Mouse (Mus musculus) mesoderm, embryonic 11.5 days (tissue): ENCODE measurements around the gene Slitrk6.

Experiments
- DNase-seq: peaks from one replicate; pipeline ENCODE4 v3.0.0-alpha.2; 2012; ENCODE audit warnings: low read depth, low spot score

Gene Slitrk6

GRCm38 (mm10) chr14:110754484-110755307 is at the start of gene Slitrk6:
Gene Slitrk6, minus strand, starts transcription at chr14:110755149.
- DNase-seq, result peak; percentile 32

GRCm38 (mm10) chr14:110777546-110777945 is 22.6 kb upstream of the Slitrk6 start:
- peak; percentile 10 for DNase-seq

- no peak for DNase-seq
These were observed 15.7 kb upstream of the Slitrk6 start for GRCm38 (mm10) chr14:110770694-110771093.

GRCm38 (mm10) chr14:110762588-110763220 is 7.8 kb upstream of the Slitrk6 start:
- DNase-seq, result peak; percentile 37

- no peak for DNase-seq
These were observed 6.0 kb upstream of the Slitrk6 start for GRCm38 (mm10) chr14:110760909-110761308.

- no peak for DNase-seq
These were observed 330 bp upstream of the Slitrk6 start for GRCm38 (mm10) chr14:110755308-110755650.

GRCm38 (mm10) chr14:110739861-110740260 is 15.1 kb downstream of the Slitrk6 start:
- peak; percentile 61 for DNase-seq

GRCm38 (mm10) chr14:110739368-110739767 is 15.6 kb downstream of the Slitrk6 start:
- DNase-seq, result no peak

GRCm38 (mm10) chr14:110728344-110728910 is 26.5 kb downstream of the Slitrk6 start:
- peak; percentile 9 for DNase-seq

- DNase-seq, result peak; percentile 64
These were observed 30.8 kb downstream of the Slitrk6 start for GRCm38 (mm10) chr14:110724026-110724576.
